ENCODE assay signal across 10 mouse cellular contexts in genomic region chr8:34484551-34485335, GRCm38 (mm10).
DNase-seq lines count a peak whose midpoint lies in the region; ATAC-seq and TF ChIP-seq lines count a peak whose summit lies in the region.
"Had no signal": no experiment of that assay in that cellular context is flagged by ENCODE, and none has a peak within 500 bp of the region (broad histone marks: within the 10 kb centered on the region; RNA-seq: fewer than 3 reads in every experiment).

No protein-coding gene starts in this region.

- no peaks in the 10 kb centered on the region for H3K79me2 ChIP-seq in liver, adult 2 months (ENCODE audit: control insufficient read depth, insufficient read depth, low read length)

- no peaks in the 10 kb centered on the region for H3K27me3 ChIP-seq in liver, adult 2 months (ENCODE audit: control insufficient read depth, insufficient read depth, low read length)
- no peaks in the 10 kb centered on the region for H3K27me3 ChIP-seq in liver, embryonic 12.5 days (replicated peaks)

- no peak overlapping the region for H3K27ac ChIP-seq in liver, adult 2 months (replicated peaks; ENCODE audit: insufficient read depth, low read depth, low read length)
- no peak overlapping the region for H3K27ac ChIP-seq in liver, embryonic 12.5 days
- no peak overlapping the region for H3K27ac ChIP-seq in layer of hippocampus, adult 2 months
- H3K27ac ChIP-seq: embryonic facial prominence, embryonic 12.5 days; macrophage had no signal

- TF ChIP-seq POLR2A in liver, adult 2 months (IDR thresholded peaks at IDR 0.05; ENCODE audit: extremely low read depth, insufficient read depth, low read length) = no peak

- no peaks in the 10 kb centered on the region for H3K4me1 ChIP-seq in liver, adult 2 months (ENCODE audit: control insufficient read depth, insufficient read depth, low read length)
- no peaks in the 10 kb centered on the region for H3K4me1 ChIP-seq in liver, embryonic 12.5 days
- H3K4me1 ChIP-seq: embryonic facial prominence, embryonic 12.5 days had no signal

- peak; percentile 56 for TF ChIP-seq CTCF in liver, adult 2 months (IDR thresholded peaks at IDR 0.05; ENCODE audit: low read depth, low read length)
- TF ChIP-seq CTCF in layer of hippocampus, adult 2 months (conservative IDR thresholded peaks at IDR 0.05) = peak; percentile 94

- ATAC-seq in liver, embryonic 12.5 days = no peak

- no peak overlapping the region for H3K4me3 ChIP-seq in liver, adult 2 months (ENCODE audit: insufficient read depth, low read depth, low read length)
- H3K4me3 ChIP-seq in liver, embryonic 12.5 days = no peak overlapping the region
- no peak overlapping the region for H3K4me3 ChIP-seq in layer of hippocampus, adult 2 months
- H3K4me3 ChIP-seq: embryonic facial prominence, embryonic 12.5 days had no signal

- H3K9me3 ChIP-seq in liver, embryonic 12.5 days (replicated peaks) = no peaks in the 10 kb centered on the region
- H3K9me3 ChIP-seq: embryonic facial prominence, embryonic 12.5 days had no signal

- no peaks in the 10 kb centered on the region for H3K36me3 ChIP-seq in liver, adult 2 months (ENCODE audit: control insufficient read depth, insufficient read depth, low read length)
- no peaks in the 10 kb centered on the region for H3K36me3 ChIP-seq in liver, embryonic 12.5 days
- H3K36me3 ChIP-seq: embryonic facial prominence, embryonic 12.5 days had no signal

- DNase-seq in liver, adult 2 months (ENCODE audit: extremely low read depth, low read depth, low spot score) = peak; percentile 54
- DNase-seq in Muller cell, postnatal 12 days (ENCODE audit: inconsistent ontology term) = peak; percentile 70
- peak; percentile 85 to 95 for DNase-seq in cerebellum, postnatal 10 days
- DNase-seq in heart, postnatal 4 days = peak; percentile 69
- DNase-seq in layer of hippocampus, adult 2 months (ENCODE audit: low spot score in 2 of 2) = peak; percentile 71 to 79
- DNase-seq in mesoderm, embryonic 11.5 days (ENCODE audit: low read depth, low spot score) = peak; percentile 74
- DNase-seq in thymus, postnatal 25 days = peak; percentile 63

- no peak overlapping the region for H3K9ac ChIP-seq in liver, adult 2 months (ENCODE audit: low read depth, low read length)
- H3K9ac ChIP-seq in liver, embryonic 12.5 days = no peak overlapping the region
- H3K9ac ChIP-seq: embryonic facial prominence, embryonic 12.5 days had no signal

- WGBS in liver, adult 2 months = 72% methylated on average over 6 of the region's 6 CpGs
- 50% methylated on average over 6 of the region's 6 CpGs for WGBS in liver, embryonic 12.5 days (ENCODE audit: insufficient replicate concordance)

- no peak overlapping the region for H3K4me2 ChIP-seq in liver, embryonic 12.5 days
- H3K4me2 ChIP-seq: embryonic facial prominence, embryonic 12.5 days had no signal
